Mouse (Mus musculus) forebrain, embryonic 14.5 days (tissue): ENCODE measurements around the gene Ccdc127. TPM values are rescaled to one million over a fixed set of nuclear protein-coding genes. Genes with fewer than 3 reads are reported as not detected.
A peak's percentile ranks its signal among the peaks of the same experiment; 100 is the strongest.

ENCODE experiments used
- ATAC-seq: fragments of 200-750 bp; cut with Nextera tagmentation; 2 replicates; pipeline ENCODE4 v1.8.0; 2017; ENCODE audit warnings: mild to moderate bottlenecking, moderate library complexity
- DNase-seq: peaks from one replicate; pipeline ENCODE4 v3.0.0-alpha.2; 2015; ENCODE audit warnings: low spot score
- H3K27ac ChIP-seq: fragments of 300-500 bp; sonication (generic); 2 replicates; pipeline ENCODE4 v1.5.1; 2014; ENCODE audit warnings: low read depth, mild to moderate bottlenecking, control low read depth, low read length, moderate library complexity
- H3K27me3 ChIP-seq: fragments of 300-500 bp; sonication (generic); replicated peaks from 2 replicates; pipeline ENCODE4 v1.6.1; 2014; ENCODE audit warnings: low read length, control low read depth, mixed read lengths; ENCODE audit not compliant: control insufficient read depth, insufficient read depth
- H3K36me3 ChIP-seq: fragments of 300-500 bp; sonication (generic); 2 replicates; pipeline ENCODE4 v1.6.1; 2014; ENCODE audit warnings: low read length, control low read depth; ENCODE audit not compliant: control insufficient read depth, insufficient read depth
- H3K4me1 ChIP-seq: fragments of 300-500 bp; sonication (generic); 2 replicates; pipeline ENCODE4 v1.6.1; 2014; ENCODE audit warnings: antibody characterized with exemption, low read length, control low read depth; ENCODE audit not compliant: control insufficient read depth, insufficient read depth
- H3K4me2 ChIP-seq: fragments of 300-500 bp; sonication (generic); 2 replicates; pipeline ENCODE4 v1.6.1; 2014; ENCODE audit warnings: mild to moderate bottlenecking, control low read depth, low read length
- H3K4me3 ChIP-seq: fragments of 300-500 bp; sonication (generic); 2 replicates; pipeline ENCODE4 v1.5.1; 2014; ENCODE audit warnings: low read depth, low read length, control low read depth
- H3K9ac ChIP-seq: fragments of 300-500 bp; sonication (generic); 2 replicates; pipeline ENCODE4 v1.6.1; 2014; ENCODE audit warnings: mild to moderate bottlenecking, low read length, control low read depth, moderate library complexity
- H3K9me3 ChIP-seq: fragments of 300-500 bp; sonication (generic); replicated peaks from 2 replicates; pipeline ENCODE4 v1.6.1; 2016; ENCODE audit warnings: low read length, control low read depth, mixed read lengths; ENCODE audit not compliant: control insufficient read depth
- WGBS: fragments of 180-500 bp; shearing (Covaris S2); extraction: QIAGEN DNeasy Blood & Tissue Kit; methylation state at CpG from one replicate; pipeline ENCODE4 v1.1.7; 2014; 5-methylcytosine and 5-hydroxymethylcytosine counted together
- polyA plus RNA-seq: library from polyadenylated mRNA; unstranded; fragments of >200 nt; fragmentation: Nextera tagmentation; extraction: Ambion mirVana; gene quantifications from 2 replicates; pipeline ENCODE4 v1.2.1, GENCODE M21; 2014

The Ccdc127 gene
- 37.4 and 47.2 TPM in 2 replicates for polyA plus RNA-seq

- peak within 1 kb of the TSS; percentile 70 for H3K4me2 ChIP-seq
- H3K9me3 ChIP-seq: no peaks in the 10 kb centered on the region
- 0 out of 2 replicates have a peak, but pooled peaks cover 9% of the 10 kb centered on the region for H3K36me3 ChIP-seq
- peaks cover 7% of the 10 kb centered on the region; the same call in 1 of the 2 replicates for H3K4me1 ChIP-seq
- peak within 1 kb of the TSS; percentile 52; the same call in 1 of the 2 replicates for H3K27ac ChIP-seq
- WGBS: 2% methylated on average over 57 of the region's 57 CpGs
- peak within 1 kb of the TSS; percentile 74 for H3K4me3 ChIP-seq
- no peaks in the 10 kb centered on the region for H3K27me3 ChIP-seq
- peak; percentile 98 for DNase-seq
- ATAC-seq: peak; percentile 98
- H3K9ac ChIP-seq: peak within 1 kb of the TSS; percentile 86
Observed at GRCm38 (mm10) chr13:74349566-74350434, at the start of gene Ccdc127, which contains the start of gene Sdha. Gene Ccdc127, plus strand, starts transcription at chr13:74350309. Gene Sdha, minus strand, starts transcription at chr13:74350280.

DNA sequence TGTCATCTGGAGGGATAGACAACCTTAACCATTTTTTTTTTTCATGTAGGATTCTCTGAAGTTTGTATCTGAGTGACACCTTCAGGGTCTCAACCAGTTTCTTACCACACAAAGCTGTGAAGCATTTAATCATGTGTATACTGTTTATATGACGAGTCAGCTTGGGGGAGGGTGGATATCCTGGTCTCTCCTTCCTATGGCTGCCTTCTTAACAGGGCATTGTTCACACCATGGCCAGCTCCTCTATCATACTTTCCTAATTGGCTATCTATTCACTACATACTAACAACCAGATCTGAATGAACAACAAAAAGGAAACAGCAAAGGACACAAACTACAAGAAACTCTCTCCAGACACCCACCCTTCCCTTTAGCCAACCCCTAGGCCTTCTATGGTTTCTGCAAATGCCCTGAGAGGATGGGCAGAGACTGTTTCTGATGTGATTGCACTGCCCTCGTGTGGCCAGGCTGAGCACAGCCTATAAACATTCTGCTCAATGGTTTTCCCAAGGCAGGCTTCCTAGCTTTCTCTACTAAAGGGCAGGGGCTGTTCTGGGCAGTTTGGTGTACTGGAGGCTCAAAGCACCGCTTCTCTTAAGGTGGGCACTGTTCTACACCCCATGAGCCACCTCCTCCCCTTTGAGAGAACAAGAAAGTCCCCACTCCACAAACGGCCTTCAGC, 49.0 kb upstream of the Ccdc127 start:
- DNase-seq (peak; percentile 86), ATAC-seq (peak; percentile 90)
- Histone ChIP-seq H3K4me1 (no peaks in the 10 kb centered on the region), H3K27me3 (no peaks in the 10 kb centered on the region), H3K4me3 (no peak overlapping the region), H3K27ac (no peak overlapping the region), H3K4me2 (no peak overlapping the region), H3K9ac (no peak overlapping the region), H3K36me3 (peaks cover 44% of the 10 kb centered on the region), H3K9me3 (no peaks in the 10 kb centered on the region)
- WGBS: 39% methylated on average over 4 of the region's 4 CpGs

DNA sequence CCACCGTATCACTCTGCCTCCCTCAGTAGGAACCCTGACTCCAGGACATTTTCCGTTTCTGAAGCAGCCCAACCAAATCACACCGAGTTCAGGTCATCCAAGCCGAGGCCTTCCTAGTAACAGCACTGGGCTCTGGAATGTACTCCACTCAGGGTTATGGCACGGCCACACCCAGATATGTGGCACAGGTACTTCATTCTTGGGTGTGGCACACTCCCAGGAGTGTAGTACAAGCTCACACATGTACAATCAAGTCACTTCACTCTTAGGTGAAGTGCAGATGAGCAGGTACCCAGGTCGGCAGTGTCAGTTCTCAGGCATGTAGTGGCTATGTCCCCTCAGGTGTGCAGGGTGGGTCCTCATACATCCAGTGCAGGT, 48.5 kb upstream of the Ccdc127 start:
- peaks cover 46% of the 10 kb centered on the region for H3K36me3 ChIP-seq
- H3K4me3 ChIP-seq: no peak overlapping the region
- no peaks in the 10 kb centered on the region for H3K4me1 ChIP-seq
- no peak overlapping the region for H3K4me2 ChIP-seq
- WGBS: 77% methylated on average over 6 of the region's 6 CpGs
- H3K27me3 ChIP-seq: no peaks in the 10 kb centered on the region
- no peaks in the 10 kb centered on the region for H3K9me3 ChIP-seq
- no peak overlapping the region for H3K9ac ChIP-seq
- H3K27ac ChIP-seq: no peak overlapping the region
- DNase-seq (no peak), ATAC-seq (no peak; the same call in none of the 2 replicates)

GRCm38 (mm10) chr13:74302050-74303037, 47.8 kb upstream of the Ccdc127 start:
- Histone ChIP-seq H3K4me1 (no peaks in the 10 kb centered on the region), H3K4me2 (no peak overlapping the region), H3K27ac (no peak overlapping the region), H3K9me3 (no peaks in the 10 kb centered on the region), H3K9ac (no peak overlapping the region), H3K36me3 (peaks cover 54% of the 10 kb centered on the region), H3K4me3 (no peak overlapping the region), H3K27me3 (no peaks in the 10 kb centered on the region)
- DNase-seq (no peak), ATAC-seq (no peak)
- 89% methylated on average over 10 of the region's 10 CpGs for WGBS

- H3K4me3 ChIP-seq: no peak overlapping the region
- ATAC-seq (no peak), DNase-seq (no peak)
- H3K27ac ChIP-seq: no peak overlapping the region
- 90% methylated on average over 6 of the region's 6 CpGs for WGBS
- H3K4me1 ChIP-seq: no peaks in the 10 kb centered on the region
- no peaks in the 10 kb centered on the region for H3K27me3 ChIP-seq
- no peak overlapping the region for H3K4me2 ChIP-seq
- H3K9me3 ChIP-seq: no peaks in the 10 kb centered on the region
- no peak overlapping the region for H3K9ac ChIP-seq
- H3K36me3 ChIP-seq: peaks cover 76% of the 10 kb centered on the region
Observed at GRCm38 (mm10) chr13:74305380-74305779, 44.7 kb upstream of the Ccdc127 start.

DNA sequence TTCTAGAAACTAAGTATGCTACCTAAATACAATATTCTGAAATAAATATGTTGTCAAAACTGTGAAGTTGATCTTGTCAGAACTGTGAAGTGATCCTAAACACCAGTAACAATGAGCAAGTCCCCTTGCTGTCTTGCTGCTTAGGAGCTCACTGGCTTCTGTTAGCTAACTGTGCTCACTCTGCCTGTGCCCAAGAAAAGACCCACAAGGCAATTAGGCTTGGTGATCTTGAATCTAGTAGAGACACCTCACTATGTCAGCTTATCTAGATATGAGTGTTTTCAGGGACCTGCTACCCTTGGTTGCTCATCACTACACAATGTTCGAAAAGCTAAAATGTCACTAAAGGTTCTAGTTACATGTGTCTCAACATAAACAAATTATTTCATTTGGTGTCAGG, 44.3 kb upstream of the Ccdc127 start:
- DNase-seq (no peak), ATAC-seq (no peak)
- Histone ChIP-seq H3K36me3 (peaks cover 80% of the 10 kb centered on the region), H3K4me3 (no peak overlapping the region), H3K27ac (no peak overlapping the region), H3K4me2 (no peak overlapping the region), H3K4me1 (no peaks in the 10 kb centered on the region), H3K9me3 (no peaks in the 10 kb centered on the region), H3K27me3 (no peaks in the 10 kb centered on the region), H3K9ac (no peak overlapping the region)
- WGBS: 88% methylated on average over 1 of the region's 1 CpGs

DNA sequence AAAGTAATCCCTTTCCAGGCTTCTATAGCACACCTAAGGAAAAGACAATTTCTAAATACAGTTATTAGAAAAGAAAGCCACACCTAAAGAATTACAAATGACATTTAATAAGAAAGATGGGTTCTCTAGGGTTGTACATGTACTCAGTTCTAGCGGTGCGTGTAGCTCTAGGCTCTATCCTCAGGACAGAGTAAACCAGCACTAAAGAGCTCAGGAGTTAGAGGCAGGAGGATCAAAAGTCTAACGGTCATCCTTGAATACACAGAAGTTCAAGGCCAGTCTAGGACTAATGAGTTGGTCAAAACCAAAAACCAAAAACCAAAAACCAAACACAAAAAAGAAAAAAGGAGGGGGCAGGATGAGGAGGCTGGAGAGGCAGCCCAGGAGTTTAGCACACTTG, 35.5 kb upstream of the Ccdc127 start:
- Histone ChIP-seq H3K9ac (no peak overlapping the region), H3K27ac (no peak overlapping the region), H3K4me1 (peaks cover 7% of the 10 kb centered on the region), H3K4me3 (no peak overlapping the region), H3K4me2 (no peak overlapping the region), H3K9me3 (no peaks in the 10 kb centered on the region), H3K27me3 (no peaks in the 10 kb centered on the region), H3K36me3 (peaks cover 18% of the 10 kb centered on the region)
- DNase-seq (no peak), ATAC-seq (no peak)
- WGBS: 98% methylated on average over 3 of the region's 3 CpGs

GRCm38 (mm10) chr13:74316386-74316785, 33.7 kb upstream of the Ccdc127 start:
- peaks cover 13% of the 10 kb centered on the region for H3K36me3 ChIP-seq
- no peak for DNase-seq
- H3K27ac ChIP-seq: no peak overlapping the region
- H3K4me1 ChIP-seq: peaks cover 7% of the 10 kb centered on the region
- peak overlapping the region; percentile 88 for H3K4me2 ChIP-seq
- no peak for ATAC-seq
- no peaks in the 10 kb centered on the region for H3K27me3 ChIP-seq
- 26% methylated on average over 4 of the region's 4 CpGs for WGBS
- peak overlapping the region; percentile 87 for H3K4me3 ChIP-seq
- peak overlapping the region; percentile 85 for H3K9ac ChIP-seq
- H3K9me3 ChIP-seq: no peaks in the 10 kb centered on the region
